Mouse (Mus musculus) spleen, adult 2 months (tissue): Measurements from ENCODE around the gene Ybey.

ENCODE experiments used
- CTCF ChIP-seq: fragments of 200-500 bp; IDR thresholded peaks from 2 replicates; pipeline ENCODE4 v1.5.1; 2011; ENCODE audit warnings: mild to moderate bottlenecking, inconsistent platforms; ENCODE audit not compliant: insufficient read depth, insufficient read length, insufficient replicate concordance; ENCODE audit errors: extremely low read depth
- POLR2A ChIP-seq: fragments of 200-500 bp; IDR thresholded peaks from 2 replicates; pipeline ENCODE4 v1.6.1; 2011; ENCODE audit warnings: low read depth, low read length, inconsistent platforms

DNA sequence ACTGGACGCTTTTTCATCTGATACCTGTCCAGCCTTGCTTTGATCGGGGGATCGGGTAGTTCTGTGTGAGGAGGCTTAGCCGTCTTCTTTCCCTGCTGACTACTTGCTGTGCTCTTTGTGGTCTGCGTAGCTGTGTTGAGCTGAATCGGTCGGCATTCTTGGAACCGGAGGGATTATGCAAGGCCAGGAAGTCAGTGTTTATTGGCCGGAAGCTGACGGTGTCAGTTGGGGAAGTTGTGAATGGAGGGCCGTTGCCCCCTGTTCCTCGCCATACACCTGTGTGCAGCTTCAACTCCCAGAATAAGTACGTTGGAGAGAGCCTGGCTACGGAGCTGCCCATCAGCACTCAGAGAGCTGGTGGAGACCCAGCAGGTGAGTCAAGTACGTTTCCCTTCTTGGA is 20.3 kb upstream of the Ybey start:
- TF ChIP-seq CTCF (no peak), POLR2A (no peak)
